Mouse (Mus musculus) B cell, adult 2 months (primary cell): Measurements from ENCODE around the gene Plekhj1.
"Not testable (repeated sequence)": the region's sequence is repeated elsewhere in the genome, so short reads cannot be mapped to it uniquely, and the experiment has no call there.

Experiments
- DNase-seq, 2 experiments: peaks; one replicate each; pipeline ENCODE4 v3.0.0; 2022

Gene Plekhj1

GRCm38 (mm10) chr10:80824827-80825226 lies 26.4 kb upstream of the Plekhj1 start:
- no peak for DNase-seq

GRCm38 (mm10) chr10:80823847-80824643 lies 25.6 kb upstream of the Plekhj1 start:
- peak in 1 of 2 experiments; percentile 36 for DNase-seq

- no peak for DNase-seq
Observed at GRCm38 (mm10) chr10:80823316-80823715, 24.9 kb upstream of the Plekhj1 start.

- no peak for DNase-seq
Observed at GRCm38 (mm10) chr10:80822528-80822927, 24.1 kb upstream of the Plekhj1 start.

GRCm38 (mm10) chr10:80821991-80822390 lies 23.6 kb upstream of the Plekhj1 start:
- peak; percentile 55 to 64 for DNase-seq

- DNase-seq: no peak
Observed at GRCm38 (mm10) chr10:80819406-80819805, 21.0 kb upstream of the Plekhj1 start.

- no peak for DNase-seq
Observed at GRCm38 (mm10) chr10:80818599-80819281, 20.3 kb upstream of the Plekhj1 start.

- not testable (repeated sequence) for DNase-seq
Observed at GRCm38 (mm10) chr10:80817955-80818354, 19.5 kb upstream of the Plekhj1 start.

GRCm38 (mm10) chr10:80817164-80817563 lies 18.7 kb upstream of the Plekhj1 start:
- DNase-seq: no peak

- not testable (repeated sequence) for DNase-seq
Observed at GRCm38 (mm10) chr10:80816303-80816702, 17.9 kb upstream of the Plekhj1 start.

GRCm38 (mm10) chr10:80814800-80815199 lies 16.4 kb upstream of the Plekhj1 start:
- no peak for DNase-seq

GRCm38 (mm10) chr10:80813366-80813765 lies 14.9 kb upstream of the Plekhj1 start, which contains the start of gene Jsrp1:
Gene Jsrp1, minus strand, starts transcription at chr10:80813498.
- DNase-seq: no peak

GRCm38 (mm10) chr10:80812391-80813041 lies 14.1 kb upstream of the Plekhj1 start:
- no peak for DNase-seq

- no peak for DNase-seq
Observed at GRCm38 (mm10) chr10:80810084-80810483, 11.7 kb upstream of the Plekhj1 start.

GRCm38 (mm10) chr10:80808985-80809632 lies 10.7 kb upstream of the Plekhj1 start:
- no peak for DNase-seq

GRCm38 (mm10) chr10:80808099-80808984 lies 9.9 kb upstream of the Plekhj1 start:
- DNase-seq: no peak

GRCm38 (mm10) chr10:80807057-80807627 lies 8.7 kb upstream of the Plekhj1 start:
- peak; percentile 43 to 51 for DNase-seq

GRCm38 (mm10) chr10:80806341-80807056 lies 8.1 kb upstream of the Plekhj1 start:
- DNase-seq: no peak

GRCm38 (mm10) chr10:80805925-80806324 lies 7.5 kb upstream of the Plekhj1 start:
- DNase-seq: peak; percentile 86 to 88

- no peak for DNase-seq
Observed at GRCm38 (mm10) chr10:80805322-80805721, 6.9 kb upstream of the Plekhj1 start.

GRCm38 (mm10) chr10:80804916-80805315 lies 6.5 kb upstream of the Plekhj1 start, which contains the start of gene Amh:
Gene Amh, plus strand, starts transcription at chr10:80805243.
- no peak for DNase-seq
